Mouse (Mus musculus): ENCODE results near the gene Exoc6.

DNA sequence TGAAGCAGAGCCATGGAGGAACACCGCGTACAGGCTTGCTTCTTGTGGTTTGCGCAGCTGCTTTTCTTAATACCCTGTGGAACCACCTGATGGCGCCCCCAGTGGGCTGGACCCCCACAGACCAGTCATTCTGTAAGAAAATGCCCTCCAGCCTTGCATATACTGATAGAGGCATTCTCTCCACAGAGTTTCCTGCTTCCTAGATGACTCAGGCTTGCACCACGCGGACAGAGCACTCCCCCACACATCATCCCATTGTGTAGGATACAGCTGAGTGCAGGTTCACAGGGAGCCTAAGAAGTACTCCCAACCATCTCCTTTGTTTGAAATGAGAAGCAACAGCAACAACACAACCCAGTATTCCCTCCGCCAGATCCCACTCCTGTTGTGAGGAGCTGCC lies 59.8 kb downstream of the Exoc6 start:
- TF ChIP-seq GATA1 (IDR thresholded peaks at IDR 0.05; ENCODE audit: low read length) (no peak), TAL1 (IDR thresholded peaks at IDR 0.05; ENCODE audit: low read length) (no peak)

Measured in erythroblast, embryonic 14.5 days (primary cell).